Mouse (Mus musculus) granulocyte monocyte progenitor cell, adult 5-6 weeks (primary cell): ENCODE measurements around the gene Il23a. TPM values are rescaled to one million over a fixed set of nuclear protein-coding genes. Genes with fewer than 3 reads are reported as not detected.
"Not testable (repeated sequence)": the region's sequence is repeated elsewhere in the genome, so short reads cannot be mapped to it uniquely, and the experiment has no call there.

Experiments used
- ATAC-seq: replicated peaks from 2 replicates; pipeline ENCODE4 v1.8.0; 2016; ENCODE audit warnings: mild to moderate bottlenecking, moderate TSS enrichment, inconsistent platforms; ENCODE audit not compliant: poor library complexity, severe bottlenecking
- total RNA-seq, 2 experiments: library from RNA; stranded (forward) in 1 of 2; stranded (reverse) in 1 of 2; fragments of 200-712, 200-1000 nt in 1 of 2; fragments of >200 nt in 1 of 2; fragmentation: Nextera tagmentation in 1 of 2; gene quantifications; 2 replicates each; pipeline ENCODE4 v1.2.3; 2014 to 2017

Gene Il23a
- total RNA-seq, 2 experiments from 2014 or later = 1.3 TPM; not detected in 1

GRCm38 (mm10) chr10:128310177-128310576 is 11.6 kb upstream of the Il23a start:
- ATAC-seq = no peak

GRCm38 (mm10) chr10:128309654-128310053 is 11.1 kb upstream of the Il23a start:
- no peak for ATAC-seq

- peak; percentile 80 for ATAC-seq
Observed at GRCm38 (mm10) chr10:128303126-128304021, 4.8 kb upstream of the Il23a start, which contains the start of gene Pan2. Gene Pan2, plus strand, starts transcription at chr10:128303335.

- no peak for ATAC-seq
Observed at GRCm38 (mm10) chr10:128302785-128303125, 4.2 kb upstream of the Il23a start.

- no peak for ATAC-seq
Observed at GRCm38 (mm10) chr10:128302357-128302756, 3.8 kb upstream of the Il23a start.

DNA sequence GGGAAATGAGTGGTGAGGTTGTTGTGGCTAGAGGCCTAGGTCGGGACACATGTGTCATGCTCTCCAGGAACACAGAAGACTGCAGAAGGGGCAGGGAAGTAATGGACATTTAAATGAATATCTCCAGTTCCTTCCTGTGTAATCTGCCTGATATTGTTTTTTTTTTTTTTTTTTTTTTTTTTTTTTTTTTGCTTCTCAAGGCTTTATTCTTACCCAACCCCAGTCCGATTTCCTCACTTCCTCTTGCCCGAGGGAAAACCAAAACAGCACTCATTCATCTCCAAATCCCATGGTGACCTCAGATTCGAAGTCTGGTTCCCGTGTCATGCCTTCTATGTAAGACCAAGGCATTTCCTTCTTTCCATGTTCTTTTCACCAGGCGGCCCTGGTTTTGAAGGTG is 309 bp downstream of the Il23a start:
- peak; percentile 66 for ATAC-seq

- ATAC-seq = no peak
Observed at GRCm38 (mm10) chr10:128297622-128298021, 930 bp downstream of the Il23a start.

- ATAC-seq = no peak
Observed at GRCm38 (mm10) chr10:128297221-128297620, 1.3 kb downstream of the Il23a start.

GRCm38 (mm10) chr10:128296370-128297090 is 2.0 kb downstream of the Il23a start:
- ATAC-seq = no peak

GRCm38 (mm10) chr10:128290594-128290993 is 8.0 kb downstream of the Il23a start:
- not testable (repeated sequence) for ATAC-seq

- peak; percentile 81 for ATAC-seq
Observed at GRCm38 (mm10) chr10:128283604-128284579, 14.7 kb downstream of the Il23a start.

DNA sequence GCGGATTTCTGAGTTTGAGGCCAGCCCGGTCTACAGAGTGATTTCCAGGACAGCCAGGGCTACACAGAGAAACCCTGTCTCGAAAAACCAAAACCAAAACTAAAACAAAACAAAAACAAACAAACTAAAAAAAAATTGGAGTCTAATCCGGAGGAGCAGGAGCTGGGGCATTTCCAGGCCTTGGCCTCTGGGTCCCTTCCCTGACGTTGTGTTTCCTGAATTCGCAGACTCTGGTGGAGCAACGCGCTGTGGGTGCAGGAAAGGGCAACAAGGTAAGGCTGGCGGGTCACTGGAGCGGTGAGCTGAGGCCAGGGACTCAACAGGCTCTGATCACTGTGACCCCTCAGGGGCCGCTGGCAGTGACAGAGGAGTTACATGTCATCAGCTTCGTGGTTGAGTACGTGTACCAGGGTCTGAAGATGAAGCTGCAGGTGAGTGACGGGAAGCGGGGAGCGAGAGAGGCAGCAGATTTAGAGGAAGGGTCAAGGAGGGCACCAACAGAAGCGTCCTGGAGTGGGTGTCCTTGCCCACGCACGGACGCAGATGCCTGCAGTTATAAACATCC is 15.6 kb downstream of the Il23a start:
- no peak for ATAC-seq

GRCm38 (mm10) chr10:128281682-128282081 is 16.9 kb downstream of the Il23a start:
- no peak for ATAC-seq

GRCm38 (mm10) chr10:128280943-128281342 is 17.6 kb downstream of the Il23a start:
- ATAC-seq = no peak

DNA sequence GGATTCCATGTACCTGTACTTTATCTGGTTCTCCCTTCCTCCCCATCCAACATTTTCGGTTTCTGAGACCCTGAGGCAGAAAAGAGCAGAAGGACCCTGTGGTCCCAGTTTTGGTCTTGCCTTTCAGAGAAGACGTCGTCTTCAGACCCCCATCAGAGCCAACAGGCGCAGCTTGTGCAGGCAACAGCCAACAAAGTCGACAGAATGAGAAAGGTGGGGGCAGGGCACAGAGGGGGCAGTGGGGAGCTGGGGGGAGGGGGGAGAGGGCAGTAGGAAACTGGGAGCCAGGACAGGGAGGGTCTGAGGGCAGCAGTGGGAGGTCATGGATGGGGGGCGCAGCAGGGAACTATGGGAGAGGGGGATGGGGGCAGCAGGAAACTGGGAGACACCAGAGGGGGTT is 20.4 kb downstream of the Il23a start:
- ATAC-seq = no peak

DNA sequence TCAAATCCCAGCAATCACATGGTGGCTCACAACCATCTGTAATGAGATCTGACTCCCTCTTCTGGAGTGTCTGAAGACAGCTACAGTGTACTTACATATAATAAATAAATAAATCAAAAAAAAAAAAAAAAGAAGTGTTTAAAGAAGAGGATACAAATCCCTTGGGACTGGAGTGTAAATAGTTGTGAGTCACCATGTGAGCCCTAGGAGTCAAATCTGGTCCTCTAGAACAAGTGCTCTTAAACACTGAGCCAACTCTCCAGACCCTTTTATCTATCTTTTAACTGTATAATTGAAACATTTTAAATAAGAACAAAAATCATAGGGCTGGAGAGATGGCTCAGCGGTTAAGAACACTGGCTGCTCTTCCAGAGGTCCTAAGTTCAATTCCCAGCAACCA is 23.2 kb downstream of the Il23a start:
- ATAC-seq = not testable (repeated sequence)

DNA sequence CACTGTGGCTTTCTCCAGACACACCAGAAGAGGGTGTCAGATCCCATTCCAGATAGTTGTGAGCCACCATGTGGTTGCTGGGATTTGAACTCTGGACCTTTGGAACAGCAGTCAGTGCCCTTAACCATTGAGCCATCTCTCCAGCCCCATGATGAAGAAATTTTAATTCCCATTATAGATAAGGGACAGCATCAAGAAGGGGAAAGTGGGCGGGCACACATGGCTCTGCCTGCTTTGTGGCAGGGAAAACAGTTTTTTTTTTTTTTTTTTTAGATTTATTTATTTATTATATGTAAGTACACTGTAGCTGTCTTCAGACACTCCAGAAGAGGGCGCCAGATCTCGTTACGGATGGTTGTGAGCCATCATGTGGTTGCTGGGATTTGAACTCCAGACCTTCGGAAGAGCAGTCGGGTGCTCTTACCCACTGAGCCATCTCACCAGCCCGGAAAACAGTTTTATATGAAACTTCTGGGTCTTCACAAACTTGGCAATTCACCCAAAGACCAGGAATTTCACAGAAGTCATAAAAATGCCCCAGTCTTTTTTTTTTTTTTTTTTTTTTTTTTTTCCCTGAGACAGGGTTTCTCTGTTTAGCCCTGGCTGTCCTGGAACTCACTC is 25.6 kb downstream of the Il23a start:
- ATAC-seq = not testable (repeated sequence)

- ATAC-seq = no peak
Observed at GRCm38 (mm10) chr10:128271883-128272282, 26.7 kb downstream of the Il23a start.

- no peak for ATAC-seq
Observed at GRCm38 (mm10) chr10:128270866-128271265, 27.7 kb downstream of the Il23a start.
